Mouse (Mus musculus): ENCODE results near the gene Anapc13.

DNA sequence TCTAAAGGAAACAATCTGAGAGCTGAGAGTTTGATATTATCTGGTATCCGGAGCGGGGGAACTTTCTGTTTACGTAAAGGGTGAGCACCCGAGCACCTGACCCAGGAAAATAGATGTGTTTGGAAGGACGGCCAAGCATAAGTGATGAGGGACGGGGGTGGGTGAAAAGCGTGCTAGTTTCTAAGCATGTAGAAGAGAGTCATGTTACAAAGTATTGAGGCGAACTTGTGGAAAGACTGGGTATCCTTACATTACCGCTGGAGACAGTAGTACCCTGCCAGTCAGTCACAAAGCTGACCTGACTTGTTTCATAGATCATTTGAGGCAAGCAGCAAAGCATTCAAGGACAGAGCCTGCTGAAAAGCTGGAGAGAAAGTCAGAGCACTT, 736 bp downstream of the Anapc13 start:
- TF ChIP-seq CTCF (IDR thresholded peaks at IDR 0.05; ENCODE audit: insufficient read depth, low read length) (no peak), POLR2A (IDR thresholded peaks at IDR 0.05; ENCODE audit: borderline replicate concordance, extremely low read depth, low read depth, low read length) (no peak)

Data from lung, adult 2 months (tissue).